Mouse (Mus musculus) bone marrow, adult 2 months (tissue): ENCODE data around the gene Ephb2. TPM values are rescaled to one million over a fixed set of nuclear protein-coding genes. Genes with fewer than 3 reads are reported as not detected.

Experiments used
- H3K27ac ChIP-seq: fragments of 200-500 bp; 2 replicates; pipeline ENCODE4 v1.5.1; 2012; ENCODE audit warnings: low read depth, mild to moderate bottlenecking, control low read depth, inconsistent platforms, low read length; ENCODE audit not compliant: control insufficient read depth, poor library complexity, insufficient read depth
- H3K4me1 ChIP-seq: fragments of 200-500 bp; 2 replicates; pipeline ENCODE4 v1.6.1; 2011; ENCODE audit warnings: low read length; ENCODE audit not compliant: control insufficient read depth, insufficient read depth
- H3K4me3 ChIP-seq: fragments of 200-500 bp; replicated peaks from 2 replicates; pipeline ENCODE3; 2011; ENCODE audit warnings: mild to moderate bottlenecking, low read depth, low read length, control low read depth; ENCODE audit not compliant: control insufficient read depth
- CTCF ChIP-seq: fragments of 200-500 bp; IDR thresholded peaks from 2 replicates; pipeline ENCODE4 v1.5.1; 2011; ENCODE audit warnings: low read length, control low read depth; ENCODE audit not compliant: control insufficient read depth, insufficient read depth
- POLR2A ChIP-seq: fragments of 200-500 bp; IDR thresholded peaks from 2 replicates; pipeline ENCODE4 v1.6.1; 2011; ENCODE audit warnings: low read depth, mild to moderate bottlenecking, control low read depth, low read length, borderline replicate concordance; ENCODE audit not compliant: control insufficient read depth
- WGBS: fragments of 180-500 bp; shearing (Covaris S2); methylation state at CpG from one replicate; pipeline ENCODE4 v1.1.7; 2018; 5-methylcytosine and 5-hydroxymethylcytosine counted together
- polyA plus RNA-seq: library from polyadenylated mRNA; stranded (reverse); fragments of >200 nt; gene quantifications from 2 replicates; pipeline ENCODE4 v1.2.4, GENCODE M21; 2011; ENCODE audit warnings: low replicate concordance; ENCODE audit not compliant: missing spikeins, insufficient read depth, insufficient read length

Ephb2 gene
- polyA plus RNA-seq, 1 experiment = 5.1 TPM

- H3K27ac ChIP-seq = no peak overlapping the region
- WGBS = 93% methylated on average over 9 of the region's 9 CpGs
- H3K4me1 ChIP-seq = no peaks in the 10 kb centered on the region; the same call in 1 of the 2 replicates
- TF ChIP-seq CTCF (no peak), POLR2A (no peak)
- H3K4me3 ChIP-seq = no peak overlapping the region
These were observed 125.4 kb downstream of the Ephb2 start for GRCm38 (mm10) chr4:136710345-136710744.

- WGBS = 73% methylated on average over 2 of the region's 2 CpGs
- H3K27ac ChIP-seq = no peak overlapping the region
- no peaks in the 10 kb centered on the region; the same call in 1 of the 2 replicates for H3K4me1 ChIP-seq
- H3K4me3 ChIP-seq = no peak overlapping the region
- no peak for TF ChIP-seq CTCF
- TF ChIP-seq POLR2A = no peak
These were observed 126.8 kb downstream of the Ephb2 start for GRCm38 (mm10) chr4:136708956-136709355.

GRCm38 (mm10) chr4:136706696-136707095 lies 129.1 kb downstream of the Ephb2 start:
- Histone ChIP-seq H3K4me1 (no peaks in the 10 kb centered on the region; the same call in 1 of the 2 replicates), H3K27ac (no peak overlapping the region), H3K4me3 (no peak overlapping the region)
- no peak for TF ChIP-seq CTCF
- TF ChIP-seq POLR2A = no peak
- WGBS = 85% methylated on average over 4 of the region's 4 CpGs

- H3K4me3 ChIP-seq = no peak overlapping the region
- no peaks in the 10 kb centered on the region; the same call in 1 of the 2 replicates for H3K4me1 ChIP-seq
- H3K27ac ChIP-seq = no peak overlapping the region
- 91% methylated on average over 5 of the region's 5 CpGs for WGBS
- no peak for TF ChIP-seq CTCF
These were observed 130.7 kb downstream of the Ephb2 start for GRCm38 (mm10) chr4:136705091-136705490.

GRCm38 (mm10) chr4:136704551-136704950 lies 131.2 kb downstream of the Ephb2 start:
- no peak overlapping the region for H3K4me3 ChIP-seq
- 58% methylated on average over 3 of the region's 3 CpGs for WGBS

GRCm38 (mm10) chr4:136703351-136703750 lies 132.4 kb downstream of the Ephb2 start:
- TF ChIP-seq POLR2A (no peak), CTCF (no peak)
- 90% methylated on average over 11 of the region's 11 CpGs for WGBS
- Histone ChIP-seq H3K4me3 (no peak overlapping the region), H3K4me1 (no peaks in the 10 kb centered on the region), H3K27ac (no peak overlapping the region)

More at GRCm38 (mm10) chr4:136704551-136704950, 131.2 kb downstream of the Ephb2 start:
- no peak overlapping the region for H3K27ac ChIP-seq
- no peaks in the 10 kb centered on the region; the same call in 1 of the 2 replicates for H3K4me1 ChIP-seq
- TF ChIP-seq POLR2A (no peak), CTCF (no peak)

GRCm38 (mm10) chr4:136702456-136702855 lies 133.3 kb downstream of the Ephb2 start:
- no peak for TF ChIP-seq CTCF
- TF ChIP-seq POLR2A = no peak
- Histone ChIP-seq H3K4me1 (no peaks in the 10 kb centered on the region), H3K4me3 (no peak overlapping the region), H3K27ac (no peak overlapping the region)
- WGBS = 87% methylated on average over 8 of the region's 8 CpGs

GRCm38 (mm10) chr4:136701236-136701635 lies 134.6 kb downstream of the Ephb2 start:
- 86% methylated on average over 11 of the region's 11 CpGs for WGBS

GRCm38 (mm10) chr4:136699084-136699450 lies 136.7 kb downstream of the Ephb2 start:
- WGBS = 88% methylated on average over 7 of the region's 7 CpGs
- no peak for TF ChIP-seq CTCF
- no peak for TF ChIP-seq POLR2A
- Histone ChIP-seq H3K27ac (no peak overlapping the region), H3K4me3 (no peak overlapping the region), H3K4me1 (no peaks in the 10 kb centered on the region)

More at GRCm38 (mm10) chr4:136701236-136701635, 134.6 kb downstream of the Ephb2 start:
- TF ChIP-seq CTCF = no peak
- TF ChIP-seq POLR2A = no peak
- no peaks in the 10 kb centered on the region for H3K4me1 ChIP-seq
- no peak overlapping the region for H3K4me3 ChIP-seq
- no peak overlapping the region for H3K27ac ChIP-seq
